Mouse (Mus musculus) mouse trophoblast stem cell (cell line): ENCODE results near the gene Nsl1.

Experiments
- in situ Hi-C, 2 experiments: fragments of 300-500 bp; cut with MseI, MboI; formaldehyde crosslinking; loops; 2 replicates in 1 of 2; 3 replicates in 1 of 2; pipeline ENCODE4 v1.15.1; 2025

Gene Nsl1

GRCm38 (mm10) chr1:191135406-191135805, 72.6 kb downstream of the Nsl1 start:
- in situ Hi-C loops = no loop called here
